Mouse (Mus musculus) heart, adult 2 months (tissue): ENCODE results near the gene 4930524J08Rik.

Experiments
- CTCF ChIP-seq: fragments of 200-600 bp; IDR thresholded peaks from 2 replicates; pipeline ENCODE4 v1.8.1; 2022; ENCODE audit warnings: antibody characterized with exemption, mild to moderate bottlenecking, moderate library complexity
- EP300 ChIP-seq: fragments of 200-500 bp; IDR thresholded peaks from 2 replicates; pipeline ENCODE4 v1.6.1; 2011; ENCODE audit warnings: low read depth, low read length, control low read depth; ENCODE audit not compliant: insufficient read depth
- POLR2A ChIP-seq: fragments of 200-500 bp; IDR thresholded peaks from 2 replicates; pipeline ENCODE4 v1.6.1; 2011; ENCODE audit warnings: mild to moderate bottlenecking, low read depth, low read length, control low read depth; ENCODE audit not compliant: insufficient read depth

- TF ChIP-seq CTCF (no peak), POLR2A (no peak), EP300 (no peak)
These were observed 21.2 kb downstream of the 4930524J08Rik start for GRCm38 (mm10) chr5:100000048-100000447.
